Mouse (Mus musculus): ENCODE measurements around the gene Atp6v1e2.

DNA sequence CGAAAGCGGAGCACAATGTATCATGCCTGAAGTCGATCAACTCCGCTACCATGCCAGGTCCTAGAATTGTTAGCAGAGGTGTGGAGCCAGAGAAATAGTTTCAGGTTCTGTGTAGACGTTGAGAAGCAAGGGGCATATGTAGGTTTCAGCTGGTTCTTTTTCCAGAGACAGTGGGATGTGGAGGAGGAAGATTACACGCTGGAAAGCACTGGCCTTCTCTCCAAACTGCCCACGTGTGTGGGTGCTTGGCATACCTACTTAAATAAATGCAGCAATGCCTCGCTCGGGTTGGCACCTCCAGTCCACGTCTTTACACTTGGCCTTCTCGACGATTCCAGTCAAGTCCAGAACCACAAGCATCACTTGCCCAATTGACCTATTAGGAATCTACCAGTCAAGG lies 19.4 kb upstream of the Atp6v1e2 start:
- TF ChIP-seq CTCF (IDR thresholded peaks at IDR 0.05; ENCODE audit: low read depth) (no peak), EP300 (IDR thresholded peaks at IDR 0.05; ENCODE audit: low read depth) (no peak)

All from liver, postnatal 0 days (tissue).